Mouse (Mus musculus) brain, embryonic 14.5 days (tissue): ENCODE data around the gene BC025920.

Source experiments
- CTCF ChIP-seq: fragments of 200-500 bp; IDR thresholded peaks from 2 replicates; pipeline ENCODE4 v1.5.1; 2012; ENCODE audit warnings: inconsistent platforms, mild to moderate bottlenecking, moderate library complexity, borderline replicate concordance; ENCODE audit not compliant: insufficient read depth, insufficient read length; ENCODE audit errors: extremely low read depth
- POLR2A ChIP-seq: fragments of 200-500 bp; IDR thresholded peaks from 2 replicates; pipeline ENCODE4 v1.6.1; 2012; ENCODE audit warnings: mild to moderate bottlenecking, inconsistent platforms, borderline replicate concordance; ENCODE audit not compliant: poor library complexity, insufficient read depth, insufficient read length, severe bottlenecking; ENCODE audit errors: extremely low read depth

DNA sequence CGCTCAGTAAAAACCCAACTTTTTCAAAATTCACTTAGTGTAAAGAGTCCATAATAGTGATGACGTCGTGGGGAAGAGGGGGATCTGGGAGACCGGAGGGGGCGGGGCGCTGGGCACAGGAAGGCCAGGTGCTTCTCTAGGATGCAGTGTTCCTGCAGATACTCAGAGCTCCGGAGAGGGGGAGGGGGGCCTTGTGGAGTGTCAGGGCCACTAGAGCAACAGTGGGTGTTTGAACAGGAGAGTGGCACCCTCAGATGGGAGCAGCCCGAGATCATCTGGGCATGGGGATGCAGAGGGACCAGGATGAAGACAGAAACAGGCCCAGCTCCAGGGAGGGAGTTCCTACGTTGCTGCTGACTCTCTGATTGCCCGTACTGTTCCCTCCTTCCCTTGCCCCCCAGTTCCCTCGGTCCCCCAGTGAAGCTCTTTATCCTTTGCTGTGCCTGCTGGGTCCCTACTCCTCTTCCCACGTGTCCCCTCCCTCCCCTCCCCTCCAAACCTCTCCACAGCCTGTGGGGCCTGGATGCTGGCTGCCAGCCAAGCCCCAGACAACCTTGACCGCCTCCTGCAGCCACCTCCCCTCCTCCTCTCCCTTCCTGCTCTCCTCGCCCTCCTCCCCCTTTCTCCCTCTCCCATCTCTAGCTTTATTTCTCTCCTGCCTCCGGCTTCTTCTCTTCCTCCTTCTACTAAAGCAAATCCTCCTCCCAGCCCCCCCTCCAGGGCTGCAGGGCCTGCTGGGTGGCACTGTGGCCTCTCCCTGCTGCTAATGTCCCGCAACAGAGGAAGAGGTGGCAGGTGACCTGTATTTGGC lies 37.5 kb upstream of the BC025920 start:
- TF ChIP-seq CTCF (no peak), POLR2A (no peak)
